Mouse (Mus musculus) lung, embryonic 16.5 days (tissue): ENCODE measurements around the gene Fat2. TPM values are rescaled to one million over a fixed set of nuclear protein-coding genes. Genes with fewer than 3 reads are reported as not detected.

ENCODE experiments used
- ATAC-seq: fragments of 200-750 bp; cut with Nextera tagmentation; 2 replicates; pipeline ENCODE4 v1.8.0; 2017; ENCODE audit warnings: low read depth, mild to moderate bottlenecking, moderate library complexity
- H3K27ac ChIP-seq: fragments of 300-500 bp; sonication (generic); 2 replicates; pipeline ENCODE4 v1.5.1; 2014; ENCODE audit warnings: mild to moderate bottlenecking, control low read depth, low read length
- H3K27me3 ChIP-seq: fragments of 300-500 bp; sonication (generic); 2 replicates; pipeline ENCODE4 v1.6.1; 2014; ENCODE audit warnings: low read depth, low read length, mixed read lengths; ENCODE audit not compliant: control insufficient read depth, insufficient read depth
- H3K36me3 ChIP-seq: fragments of 300-500 bp; sonication (generic); 2 replicates; pipeline ENCODE4 v1.6.1; 2014; ENCODE audit warnings: low read length; ENCODE audit not compliant: control insufficient read depth, insufficient read depth
- H3K4me1 ChIP-seq: fragments of 300-500 bp; sonication (generic); replicated peaks from 2 replicates; pipeline ENCODE4 v1.6.1; 2014; ENCODE audit warnings: low read length, mixed read lengths; ENCODE audit not compliant: control insufficient read depth, insufficient read depth
- H3K4me2 ChIP-seq: fragments of 300-500 bp; sonication (generic); 2 replicates; pipeline ENCODE4 v1.6.1; 2014; ENCODE audit warnings: low read depth, low read length, control low read depth
- H3K4me3 ChIP-seq: fragments of 300-500 bp; sonication (generic); 2 replicates; pipeline ENCODE4 v1.5.1; 2014; ENCODE audit warnings: mild to moderate bottlenecking, low read length, control low read depth
- H3K9ac ChIP-seq: fragments of 300-500 bp; sonication (generic); 2 replicates; pipeline ENCODE4 v1.6.1; 2014; ENCODE audit warnings: low read length, control low read depth
- H3K9me3 ChIP-seq: fragments of 300-500 bp; sonication (generic); 2 replicates; pipeline ENCODE4 v1.6.1; 2016; ENCODE audit warnings: low read length; ENCODE audit not compliant: control insufficient read depth
- WGBS: fragments of 180-500 bp; shearing (Covaris S2); extraction: QIAGEN DNeasy Blood & Tissue Kit; methylation state at CpG from one replicate; pipeline ENCODE4 v1.1.7; 2014; 5-methylcytosine and 5-hydroxymethylcytosine counted together
- polyA plus RNA-seq: library from polyadenylated mRNA; unstranded; fragments of >200 nt; fragmentation: Nextera tagmentation; extraction: Ambion mirVana; gene quantifications from 2 replicates; pipeline ENCODE4 v1.2.1, GENCODE M21; 2015

Gene Fat2
- polyA plus RNA-seq, 1 experiment from 2014 or later, result 0.49 TPM

- Histone ChIP-seq H3K9me3 (no peaks in the 10 kb centered on the region), H3K9ac (no peak overlapping the region), H3K36me3 (no peaks in the 10 kb centered on the region; the same call in 1 of the 2 replicates), H3K4me1 (peaks cover 16% of the 10 kb centered on the region), H3K4me2 (no peak overlapping the region), H3K27me3 (no peaks in the 10 kb centered on the region), H3K4me3 (no peak overlapping the region), H3K27ac (no peak overlapping the region)
- 61% methylated on average over 6 of the region's 6 CpGs for WGBS
- ATAC-seq, result no peak
Measured at GRCm38 (mm10) chr11:55315966-55316365, 20.4 kb downstream of the Fat2 start.

GRCm38 (mm10) chr11:55314704-55315047 lies 21.7 kb downstream of the Fat2 start:
- Histone ChIP-seq H3K9me3 (no peaks in the 10 kb centered on the region), H3K4me3 (0 out of 2 replicates have a peak overlapping the region, but pooled peaks have one; percentile 6), H3K4me1 (peaks cover 16% of the 10 kb centered on the region), H3K27ac (peak overlapping the region; percentile 89), H3K4me2 (peak overlapping the region; percentile 37), H3K27me3 (no peaks in the 10 kb centered on the region), H3K9ac (peak overlapping the region; percentile 2; the same call in 1 of the 2 replicates), H3K36me3 (peaks cover 4% of the 10 kb centered on the region)
- 34% methylated on average over 2 of the region's 2 CpGs for WGBS
- ATAC-seq, result peak; percentile 19

- ATAC-seq, result peak; percentile 91
- Histone ChIP-seq H3K27me3 (no peaks in the 10 kb centered on the region), H3K4me2 (peak overlapping the region; percentile 37), H3K27ac (peak overlapping the region; percentile 89), H3K9me3 (no peaks in the 10 kb centered on the region), H3K4me1 (peaks cover 16% of the 10 kb centered on the region), H3K4me3 (peak overlapping the region; percentile 25), H3K36me3 (peaks cover 4% of the 10 kb centered on the region), H3K9ac (peak overlapping the region; percentile 46; the same call in 1 of the 2 replicates)
- WGBS, result 13% methylated on average over 29 of the region's 29 CpGs
Measured at GRCm38 (mm10) chr11:55313768-55314703, 22.3 kb downstream of the Fat2 start.

- Histone ChIP-seq H3K9ac (no peak overlapping the region), H3K4me2 (no peak overlapping the region), H3K27me3 (no peaks in the 10 kb centered on the region), H3K9me3 (no peaks in the 10 kb centered on the region), H3K4me1 (no peaks in the 10 kb centered on the region), H3K36me3 (no peaks in the 10 kb centered on the region), H3K4me3 (no peak overlapping the region), H3K27ac (no peak overlapping the region)
- WGBS, result 29% methylated on average over 4 of the region's 4 CpGs
- ATAC-seq, result peak; percentile 34; the same call in 1 of the 2 replicates
Measured at GRCm38 (mm10) chr11:55302350-55302749, 34.0 kb downstream of the Fat2 start.

GRCm38 (mm10) chr11:55293179-55293578 lies 43.2 kb downstream of the Fat2 start:
- 89% methylated on average over 5 of the region's 5 CpGs for WGBS
- Histone ChIP-seq H3K4me2 (no peak overlapping the region), H3K27me3 (no peaks in the 10 kb centered on the region), H3K36me3 (no peaks in the 10 kb centered on the region), H3K9ac (no peak overlapping the region), H3K4me1 (no peaks in the 10 kb centered on the region), H3K4me3 (no peak overlapping the region), H3K9me3 (no peaks in the 10 kb centered on the region), H3K27ac (no peak overlapping the region)
- no peak for ATAC-seq

- no peak overlapping the region for H3K27ac ChIP-seq
- no peaks in the 10 kb centered on the region for H3K27me3 ChIP-seq
- H3K4me1 ChIP-seq, result no peaks in the 10 kb centered on the region
- H3K9me3 ChIP-seq, result no peaks in the 10 kb centered on the region
- H3K36me3 ChIP-seq, result no peaks in the 10 kb centered on the region; the same call in 1 of the 2 replicates
- 90% methylated on average over 7 of the region's 7 CpGs for WGBS
- H3K4me3 ChIP-seq, result no peak overlapping the region
- no peak overlapping the region for H3K9ac ChIP-seq
- H3K4me2 ChIP-seq, result no peak overlapping the region
- ATAC-seq, result no peak
Measured at GRCm38 (mm10) chr11:55291901-55292300, 44.5 kb downstream of the Fat2 start.

- no peaks in the 10 kb centered on the region for H3K4me1 ChIP-seq
- WGBS, result 70% methylated on average over 5 of the region's 5 CpGs
Measured at GRCm38 (mm10) chr11:55289851-55290391, 46.4 kb downstream of the Fat2 start.

GRCm38 (mm10) chr11:55274756-55275155 lies 61.6 kb downstream of the Fat2 start:
- Histone ChIP-seq H3K36me3 (no peaks in the 10 kb centered on the region), H3K4me2 (no peak overlapping the region), H3K27me3 (no peaks in the 10 kb centered on the region), H3K4me1 (no peaks in the 10 kb centered on the region), H3K9ac (no peak overlapping the region), H3K27ac (no peak overlapping the region), H3K4me3 (no peak overlapping the region), H3K9me3 (no peaks in the 10 kb centered on the region)
- ATAC-seq, result no peak
- WGBS, result 76% methylated on average over 6 of the region's 6 CpGs

More at GRCm38 (mm10) chr11:55289851-55290391, 46.4 kb downstream of the Fat2 start:
- H3K4me2 ChIP-seq, result no peak overlapping the region
- no peak overlapping the region for H3K4me3 ChIP-seq
- no peak overlapping the region for H3K9ac ChIP-seq
- H3K9me3 ChIP-seq, result no peaks in the 10 kb centered on the region
- no peak for ATAC-seq
- no peaks in the 10 kb centered on the region; the same call in 1 of the 2 replicates for H3K36me3 ChIP-seq
- H3K27me3 ChIP-seq, result no peaks in the 10 kb centered on the region
- H3K27ac ChIP-seq, result no peak overlapping the region

GRCm38 (mm10) chr11:55268580-55268979 lies 67.8 kb downstream of the Fat2 start:
- no peaks in the 10 kb centered on the region for H3K27me3 ChIP-seq
- no peak for ATAC-seq
- no peak overlapping the region for H3K4me2 ChIP-seq
- no peak overlapping the region for H3K27ac ChIP-seq
- no peaks in the 10 kb centered on the region for H3K9me3 ChIP-seq
- no peaks in the 10 kb centered on the region for H3K4me1 ChIP-seq
- no peak overlapping the region for H3K9ac ChIP-seq
- no peak overlapping the region for H3K4me3 ChIP-seq
- no peaks in the 10 kb centered on the region for H3K36me3 ChIP-seq
- 78% methylated on average over 6 of the region's 6 CpGs for WGBS
